Mouse (Mus musculus) cortical plate, adult 2 months (tissue): Measurements from ENCODE around the gene Mmp8.

ENCODE experiments used
- CTCF ChIP-seq: fragments of 200-500 bp; IDR thresholded peaks from 2 replicates; pipeline ENCODE4 v1.5.1; 2011; ENCODE audit warnings: mild to moderate bottlenecking, control low read depth, low read length; ENCODE audit not compliant: insufficient read depth; ENCODE audit errors: extremely low read depth
- POLR2A ChIP-seq: fragments of 200-500 bp; IDR thresholded peaks from 2 replicates; pipeline ENCODE4 v1.6.1; 2011; ENCODE audit warnings: mild to moderate bottlenecking, low read length, control low read depth; ENCODE audit not compliant: insufficient read depth; ENCODE audit errors: extremely low read depth

DNA sequence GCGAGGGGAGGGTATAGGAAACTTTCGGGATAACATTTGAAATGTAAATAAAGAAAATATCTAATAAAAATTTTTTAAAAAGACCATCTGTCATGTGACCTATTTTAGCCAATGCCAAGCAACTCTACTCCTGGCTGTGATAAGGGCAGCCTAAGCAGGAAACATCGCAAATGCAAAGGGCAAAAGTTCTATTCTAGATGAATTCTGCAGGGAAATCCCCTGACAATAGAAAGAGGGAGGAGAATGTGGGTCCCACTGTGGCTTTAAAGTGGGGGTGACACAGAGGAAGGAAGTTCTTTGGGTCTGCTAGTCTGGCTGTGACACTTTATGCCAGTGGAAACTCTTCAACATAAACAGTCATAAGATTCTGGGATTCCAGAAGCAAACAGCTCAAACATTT, 4.7 kb upstream of the Mmp8 start:
- no peak for TF ChIP-seq POLR2A
- TF ChIP-seq CTCF = no peak
